Mouse (Mus musculus): ENCODE data around the gene Cryzl1.
"Not testable (repeated sequence)": the region's sequence is repeated elsewhere in the genome, so short reads cannot be mapped to it uniquely, and the experiment has no call there.

Gene Cryzl1

GRCm38 (mm10) chr16:91645420-91645819 is 83.4 kb downstream of the Cryzl1 start:
- not testable (repeated sequence) for DNase-seq (ENCODE audit: low read depth)

- no peak for DNase-seq (ENCODE audit: low read depth)
Measured at GRCm38 (mm10) chr16:91644901-91645300, 83.9 kb downstream of the Cryzl1 start.

DNA sequence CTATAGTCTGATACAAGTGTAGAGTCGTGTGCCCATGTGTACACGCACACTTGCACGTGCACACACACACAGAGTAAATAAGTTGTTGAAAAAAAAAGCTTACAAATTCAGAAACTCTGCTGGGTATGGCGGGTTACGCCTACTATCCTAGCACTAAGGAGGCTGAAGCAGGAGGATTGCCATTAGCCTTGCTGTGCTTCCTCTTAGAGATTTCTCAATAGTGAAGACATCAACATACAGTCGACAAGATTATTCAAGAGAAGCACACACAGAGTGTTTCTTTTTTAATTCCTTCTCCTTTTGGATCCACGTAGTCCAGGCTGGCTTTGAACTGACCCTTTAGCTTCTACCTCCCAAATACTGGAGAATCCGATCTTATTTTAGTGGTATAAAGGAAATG is 88.6 kb downstream of the Cryzl1 start:
- no peak for DNase-seq (ENCODE audit: low read depth)

GRCm38 (mm10) chr16:91639636-91640035 is 89.1 kb downstream of the Cryzl1 start:
- DNase-seq (ENCODE audit: low read depth): no peak
